ENCODE assay signal across 9 mouse cellular contexts in the genomic region with DNA sequence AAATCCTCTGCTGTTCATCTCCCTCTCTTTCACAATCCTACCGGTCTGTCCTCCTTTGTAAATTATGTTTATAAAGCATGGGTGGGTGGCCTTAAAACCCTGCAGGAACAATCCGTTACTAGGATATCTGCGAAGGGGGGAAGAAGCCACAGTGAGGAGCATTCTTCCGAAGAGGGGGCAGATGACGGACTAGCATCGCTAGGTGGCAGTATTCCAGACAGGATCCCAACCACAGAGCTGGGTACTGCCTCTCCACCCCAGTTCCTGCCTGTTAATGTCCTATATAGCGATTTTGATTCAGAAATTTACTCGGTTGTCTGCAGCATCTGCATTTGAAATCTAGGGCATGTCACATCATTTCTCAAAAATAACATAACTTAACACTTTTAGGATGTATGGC.
DNase-seq lines count a peak whose midpoint lies in the region; ATAC-seq and TF ChIP-seq lines count a peak whose summit lies in the region.
"Had no signal": no experiment of that assay in that cellular context is flagged by ENCODE, and none has a peak within 500 bp of the region (broad histone marks: within the 10 kb centered on the region; RNA-seq: fewer than 3 reads in every experiment).

No protein-coding gene starts in this region.

- no peak overlapping the region for H3K27ac ChIP-seq in ES-E14 (ENCODE audit: insufficient read depth, low read depth, low read length, poor library complexity, severe bottlenecking)
- no peak overlapping the region for H3K27ac ChIP-seq in forebrain, embryonic 12.5 days
- H3K27ac ChIP-seq: heart, embryonic 13.5 days had no signal

- in situ Hi-C loops in ES-E14 (cut with MboI; ENCODE audit: low sequenced_read_pairs in 2 of 2, unreplicated experiment in 2 of 2): no loop called here

- no peaks in the 10 kb centered on the region for H3K4me1 ChIP-seq in ES-E14 (ENCODE audit: control insufficient read depth in 2 of 2, insufficient read depth in 2 of 2, low read length in 2 of 2, poor library complexity in 1 of 2)
- no peaks in the 10 kb centered on the region for H3K4me1 ChIP-seq in forebrain, embryonic 12.5 days
- H3K4me1 ChIP-seq: heart, embryonic 13.5 days had no signal

- no peak overlapping the region for H3K4me2 ChIP-seq in forebrain, embryonic 12.5 days
- H3K4me2 ChIP-seq: heart, embryonic 13.5 days had no signal

- no peak overlapping the region for H3K4me3 ChIP-seq in ES-E14 (ENCODE audit: insufficient read depth in 1 of 2, low read depth in 1 of 2, low read length in 2 of 2, poor library complexity in 1 of 2, severe bottlenecking in 1 of 2)
- no peak overlapping the region for H3K4me3 ChIP-seq in forebrain, embryonic 12.5 days (replicated peaks)
- H3K4me3 ChIP-seq: heart, embryonic 13.5 days had no signal

- WGBS in forebrain, embryonic 12.5 days: 13% methylated on average over 8 of the region's 8 CpGs

- DNase-seq in ES-E14 (ENCODE audit: low read depth, low spot score): peak; percentile 49
- DNase-seq in brain, adult 2 months (ENCODE audit: low read depth, low spot score): peak; percentile 87
- DNase-seq in layer of hippocampus, adult 9-11 months: peak; percentile 71
- peak; percentile 83 for DNase-seq in lung, postnatal 14 days
- peak; percentile 51 for DNase-seq in retina, postnatal 7 days (ENCODE audit: low read depth, low spot score)
- DNase-seq in urinary bladder, postnatal 36 days (ENCODE audit: low spot score in 2 of 2): peak; percentile 30 to 56

- H3K27me3 ChIP-seq in forebrain, embryonic 12.5 days: no peaks in the 10 kb centered on the region
- H3K27me3 ChIP-seq: heart, embryonic 13.5 days had no signal

- no peaks in the 10 kb centered on the region for H3K36me3 ChIP-seq in ES-E14 (ENCODE audit: control insufficient read depth, insufficient read depth, low read length, poor library complexity, severe bottlenecking)
- H3K36me3 ChIP-seq in forebrain, embryonic 12.5 days (replicated peaks): no peaks in the 10 kb centered on the region
- H3K36me3 ChIP-seq: heart, embryonic 13.5 days had no signal

- no peaks in the 10 kb centered on the region for H3K9me3 ChIP-seq in ES-E14 (ENCODE audit: control insufficient read depth, insufficient read depth, low read depth, low read length)
- H3K9me3 ChIP-seq in forebrain, embryonic 12.5 days: no peaks in the 10 kb centered on the region
- H3K9me3 ChIP-seq: heart, embryonic 13.5 days had no signal

- no peak overlapping the region for H3K9ac ChIP-seq in ES-E14 (ENCODE audit: insufficient read depth, low read depth, low read length, poor library complexity, severe bottlenecking)
- H3K9ac ChIP-seq in forebrain, embryonic 12.5 days: no peak overlapping the region
- H3K9ac ChIP-seq: heart, embryonic 13.5 days had no signal

- ATAC-seq in forebrain, embryonic 12.5 days (ENCODE audit: low FRiP score): peak; percentile 84
- peak; percentile 100 for ATAC-seq in hematopoietic stem cell, adult 5-6 weeks (replicated peaks in 1 of 2; ENCODE audit: insufficient read depth in 1 of 2, low FRiP score in 2 of 2, low TSS enrichment in 1 of 2, low read depth in 1 of 2, poor library complexity in 2 of 2, severe bottlenecking in 2 of 2)

TF ChIP-seq in ES-E14, 5 proteins besides CTCF, POLR2A, EP300 and RAD21:
- TF ChIP-seq MAFK (IDR thresholded peaks at IDR 0.05; ENCODE audit: insufficient read depth, low read depth, low read length) (no peak), ZC3H11A (IDR thresholded peaks at IDR 0.05; ENCODE audit: borderline replicate concordance, low read depth, low read length) (peak; percentile 17; the same call in 1 of the 2 replicates)
